Mouse (Mus musculus): ENCODE data around the gene Oog2. TPM values are rescaled to one million over a fixed set of nuclear protein-coding genes. Genes with fewer than 3 reads are reported as not detected.
"Not testable (repeated sequence)": the region's sequence is repeated elsewhere in the genome, so short reads cannot be mapped to it uniquely, and the experiment has no call there.

Oog2 gene
- not detected for total RNA-seq (2021)

DNA sequence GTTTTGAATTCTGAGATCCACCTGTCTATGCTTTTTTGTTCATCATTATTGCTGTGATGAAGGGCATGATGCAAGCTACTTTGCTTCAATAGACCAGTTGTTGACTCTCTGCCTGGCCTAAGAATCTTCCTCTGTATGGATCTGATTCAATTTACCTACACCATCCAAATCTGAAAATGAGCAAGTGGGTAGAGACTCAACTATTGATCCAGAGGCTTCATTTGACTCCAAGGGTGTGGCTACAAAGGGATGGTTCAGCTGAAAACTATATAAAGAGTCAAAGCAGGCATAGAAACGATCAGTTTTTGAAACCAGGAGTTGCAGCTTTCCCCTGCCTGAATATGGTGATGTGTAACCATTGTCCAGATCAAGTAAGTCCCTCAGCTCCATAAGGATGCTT, at the start of gene Oog2:
Gene Oog2, plus strand, starts transcription at position 301 of the 400 bp plus-strand sequence.
- intact Hi-C loops (cut with DNase I): no loop called here
- DNase-seq (ENCODE audit: low spot score in 2 of 2): no peak

GRCm38 (mm10) chr4:144162563-144162962, 28.0 kb upstream of the Oog2 start, which contains the start of gene Oog3:
Gene Oog3, minus strand, starts transcription at chr4:144162663.
- intact Hi-C loops (cut with DNase I): loop anchor here (5.0 kb wide), 1 partner anchor 320 kb away; no protein-coding TSS in a partner anchor
- no peak for DNase-seq (ENCODE audit: low spot score in 2 of 2)

DNA sequence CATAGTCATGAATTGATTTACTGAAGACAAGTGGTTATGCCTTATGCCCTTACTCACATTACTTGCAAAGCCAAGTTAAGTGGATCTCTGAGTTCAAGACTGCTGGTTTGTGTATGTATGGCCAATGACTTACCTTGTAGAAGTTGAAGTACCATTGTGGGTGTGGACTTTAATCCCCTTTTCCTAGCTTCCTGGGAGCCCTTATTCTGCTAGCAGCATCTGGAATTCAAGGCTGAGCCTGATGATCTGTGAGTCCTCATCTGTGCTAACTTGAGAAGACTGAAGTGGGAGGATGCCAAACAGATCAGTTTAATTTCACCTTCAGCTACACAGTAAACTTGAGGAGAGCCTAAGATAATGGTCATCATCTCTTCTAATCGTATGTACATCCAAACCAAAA, 22.7 kb downstream of the Oog2 start, which contains the start of gene C87977:
Gene C87977, minus strand, starts transcription at position 101 of the 400 bp plus-strand sequence.
- DNase-seq (ENCODE audit: low spot score in 2 of 2); intact Hi-C loops (cut with DNase I): not testable (repeated sequence)

Other genes starting within 250 kb of the Oog2 start
- gene Pramef25, start 239.7 kb upstream of the Oog2 start, total RNA-seq (2021): not detected
- gene Gm13101, start 223.8 kb upstream of the Oog2 start, total RNA-seq (2021): not detected
- not detected for gene Pramef17, start 196.3 kb upstream of the Oog2 start, total RNA-seq (2021)
- not detected for gene Pramel4, start 131.6 kb upstream of the Oog2 start, total RNA-seq (2021)
- gene Gm13102, start 84.2 kb upstream of the Oog2 start, total RNA-seq (2021): not detected
- not detected for gene Oog3, start 28.1 kb upstream of the Oog2 start, total RNA-seq (2021)
- gene C87977, start 22.6 kb downstream of the Oog2 start, total RNA-seq (2021): not detected
- gene Pramel5, start 89.8 kb downstream of the Oog2 start, total RNA-seq (2021): not detected
- gene Gm13128, start 139.5 kb downstream of the Oog2 start, total RNA-seq (2021): not detected
- gene Gm13119, start 167.2 kb downstream of the Oog2 start, total RNA-seq (2021): not detected
- not detected for gene Pramef20, start 187.2 kb downstream of the Oog2 start, total RNA-seq (2021)
- not detected for gene Pramef12, start 217.7 kb downstream of the Oog2 start, total RNA-seq (2021)
- gene 1700012P22Rik, start 248.1 kb downstream of the Oog2 start, total RNA-seq (2021): not detected

Data from left cerebral cortex, postnatal 25 days (tissue).